Mouse (Mus musculus) CH12.LX (cell line): Measurements from ENCODE around the gene Saal1.
"Not testable (repeated sequence)": the region's sequence is repeated elsewhere in the genome, so short reads cannot be mapped to it uniquely, and the experiment has no call there.

ENCODE experiments used
- EP300 ChIP-seq: IDR thresholded peaks from 2 replicates; pipeline ENCODE4 v1.6.1; 2011; ENCODE audit warnings: low read length, improper control_type of control experiment
- KAT2A ChIP-seq: IDR thresholded peaks from 2 replicates; pipeline ENCODE4 v1.6.1; 2012; ENCODE audit warnings: low read length, improper control_type of control experiment, inconsistent platforms; ENCODE audit not compliant: insufficient replicate concordance
- MAFK ChIP-seq: IDR thresholded peaks from 2 replicates; pipeline ENCODE4 v1.6.1; 2011; ENCODE audit warnings: low read length, improper control_type of control experiment; ENCODE audit not compliant: insufficient replicate concordance
- MAZ ChIP-seq: IDR thresholded peaks from 2 replicates; pipeline ENCODE4 v1.6.1; 2012; ENCODE audit warnings: low read depth, mild to moderate bottlenecking, inconsistent platforms, low read length, improper control_type of control experiment, moderate library complexity
- MYC ChIP-seq: IDR thresholded peaks from 2 replicates; pipeline ENCODE4 v1.6.1; 2011; ENCODE audit warnings: low read depth, mild to moderate bottlenecking, improper control_type of control experiment, low read length
- NELFE ChIP-seq: IDR thresholded peaks from 2 replicates; pipeline ENCODE4 v1.6.1; 2011; ENCODE audit warnings: low read depth, low read length, improper control_type of control experiment
- POLR2A ChIP-seq: IDR thresholded peaks from 2 replicates; pipeline ENCODE4 v1.6.1; 2011; ENCODE audit warnings: low read depth, mild to moderate bottlenecking, improper control_type of control experiment, low read length
- SMC3 ChIP-seq: IDR thresholded peaks from 2 replicates; pipeline ENCODE4 v1.6.1; 2011; ENCODE audit warnings: low read depth, low read length, improper control_type of control experiment
- USF1 ChIP-seq: IDR thresholded peaks from 2 replicates; pipeline ENCODE4 v1.6.1; 2014; ENCODE audit warnings: low read depth, mild to moderate bottlenecking, inconsistent platforms, low read length, improper control_type of control experiment

DNA sequence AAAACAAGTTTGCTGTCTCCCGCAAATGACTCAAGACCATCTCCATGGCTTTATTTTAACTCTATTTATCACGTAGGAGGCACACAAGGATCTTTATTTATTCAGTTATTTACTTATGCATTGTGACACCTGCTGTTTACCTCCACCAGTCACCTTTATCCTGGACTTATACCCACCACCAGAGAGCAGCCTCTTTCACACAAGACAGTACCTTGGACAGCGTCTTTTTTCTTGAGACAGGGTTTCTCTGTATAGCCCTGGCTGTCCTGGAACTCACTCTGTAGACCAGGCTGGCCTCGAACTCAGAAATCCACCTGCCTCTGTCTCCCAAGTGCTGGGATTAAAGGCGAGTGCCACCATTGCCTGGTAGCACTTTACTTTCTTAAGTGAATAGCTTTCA is 60.2 kb downstream of the Saal1 start:
- not testable (repeated sequence) for TF ChIP-seq EP300, POLR2A, MAFK, MAZ, KAT2A, SMC3, MYC, USF1, NELFE
